In the genomic region with DNA sequence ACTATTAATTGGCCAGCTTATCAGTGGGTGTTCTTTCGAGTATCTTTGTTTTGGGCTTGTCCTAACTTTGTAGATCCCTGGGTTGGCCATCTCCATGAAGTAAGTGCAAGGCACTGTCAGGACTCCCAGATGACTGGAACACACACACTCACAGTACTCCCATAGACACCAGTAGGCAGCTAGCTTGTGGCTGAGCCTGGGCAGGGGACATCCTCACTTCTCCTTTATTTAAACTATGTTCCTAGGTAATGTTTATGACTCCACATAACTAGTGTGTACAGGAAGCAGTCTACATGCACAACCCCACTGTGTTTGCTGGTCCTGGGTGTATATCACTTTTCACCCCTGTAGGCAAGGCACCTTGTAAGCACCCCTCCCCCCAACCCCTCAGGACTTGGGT, we compare ENCODE assay signal across 7 mouse cellular contexts. TPM values are rescaled to one million over a fixed set of nuclear protein-coding genes. Genes with fewer than 3 reads are reported as not detected.
DNase-seq lines count a peak whose midpoint lies in the region; ATAC-seq lines count a peak whose summit lies in the region.

No protein-coding gene starts in this region.

- no peaks in the 10 kb centered on the region for H3K9me3 ChIP-seq in lung, embryonic 16.5 days (ENCODE audit: control insufficient read depth, low read length)
- H3K9me3 ChIP-seq in forebrain, embryonic 16.5 days (ENCODE audit: control insufficient read depth, low read length): no peaks in the 10 kb centered on the region
- no peaks in the 10 kb centered on the region for H3K9me3 ChIP-seq in liver, embryonic 12.5 days (replicated peaks)
- H3K9me3 ChIP-seq in stomach, embryonic 16.5 days (replicated peaks; ENCODE audit: control insufficient read depth, low read length): no peaks in the 10 kb centered on the region

- H3K9ac ChIP-seq in lung, embryonic 16.5 days (ENCODE audit: low read length): peak overlapping the region; percentile 57
- H3K9ac ChIP-seq in forebrain, embryonic 16.5 days (replicated peaks; ENCODE audit: low read depth, low read length): peak overlapping the region; percentile 67
- no peak overlapping the region for H3K9ac ChIP-seq in liver, embryonic 12.5 days
- H3K9ac ChIP-seq in stomach, embryonic 16.5 days (ENCODE audit: low read length): peak overlapping the region; percentile 64

- H3K4me1 ChIP-seq in lung, embryonic 16.5 days (replicated peaks; ENCODE audit: control insufficient read depth, insufficient read depth, low read length): peaks cover 3% of the 10 kb centered on the region; the same call in 1 of the 2 replicates
- H3K4me1 ChIP-seq in forebrain, embryonic 16.5 days (replicated peaks; ENCODE audit: control insufficient read depth, insufficient read depth, low read length): peaks cover 6% of the 10 kb centered on the region
- no peaks in the 10 kb centered on the region for H3K4me1 ChIP-seq in liver, embryonic 12.5 days
- no peaks in the 10 kb centered on the region for H3K4me1 ChIP-seq in stomach, embryonic 16.5 days (ENCODE audit: control insufficient read depth, insufficient read depth, low read length)

- no peaks in the 10 kb centered on the region for H3K27me3 ChIP-seq in lung, embryonic 16.5 days (ENCODE audit: control insufficient read depth, insufficient read depth, low read depth, low read length)
- H3K27me3 ChIP-seq in forebrain, embryonic 16.5 days (replicated peaks; ENCODE audit: control insufficient read depth, insufficient read depth, low read length): no peaks in the 10 kb centered on the region
- H3K27me3 ChIP-seq in liver, embryonic 12.5 days (replicated peaks): peaks cover 17% of the 10 kb centered on the region
- no peaks in the 10 kb centered on the region for H3K27me3 ChIP-seq in stomach, embryonic 16.5 days (ENCODE audit: control insufficient read depth, insufficient read depth, low read length)

- no peak for DNase-seq in lung, postnatal 14 days
- no peak for DNase-seq in adipocyte (ENCODE audit: low spot score)
- DNase-seq in right cerebral cortex, postnatal 14 days: no peak

- peak overlapping the region; percentile 69 for H3K4me3 ChIP-seq in lung, embryonic 16.5 days (ENCODE audit: low read length)
- peak overlapping the region; percentile 63 for H3K4me3 ChIP-seq in forebrain, embryonic 16.5 days (replicated peaks; ENCODE audit: low read length)
- H3K4me3 ChIP-seq in liver, embryonic 12.5 days: 0 out of 2 replicates have a peak overlapping the region, but pooled peaks have one; percentile 52
- peak overlapping the region; percentile 63 for H3K4me3 ChIP-seq in stomach, embryonic 16.5 days (replicated peaks; ENCODE audit: low read length)

- peak overlapping the region; percentile 79 for H3K27ac ChIP-seq in lung, embryonic 16.5 days (ENCODE audit: low read length)
- H3K27ac ChIP-seq in forebrain, embryonic 16.5 days (ENCODE audit: low read length): peak overlapping the region; percentile 16; the same call in 1 of the 2 replicates
- no peak overlapping the region for H3K27ac ChIP-seq in liver, embryonic 12.5 days
- peak overlapping the region; percentile 42; the same call in 1 of the 2 replicates for H3K27ac ChIP-seq in stomach, embryonic 16.5 days (ENCODE audit: low read length)

- WGBS in lung, embryonic 16.5 days: 36% methylated on average over 1 of the region's 1 CpGs
- 42% methylated on average over 1 of the region's 1 CpGs for WGBS in forebrain, embryonic 16.5 days
- 26% methylated on average over 1 of the region's 1 CpGs for WGBS in liver, embryonic 12.5 days (ENCODE audit: insufficient replicate concordance)
- WGBS in stomach, embryonic 16.5 days: 59% methylated on average over 1 of the region's 1 CpGs

- ATAC-seq in lung, embryonic 16.5 days (ENCODE audit: low read depth): no peak
- ATAC-seq in forebrain, embryonic 16.5 days: no peak
- 0 out of 2 replicates have a peak, but pooled peaks have one; percentile 13 for ATAC-seq in liver, embryonic 12.5 days
- no peak; the same call in 1 of the 2 replicates for ATAC-seq in stomach, embryonic 16.5 days (ENCODE audit: insufficient read depth, low FRiP score)

- peak overlapping the region; percentile 52 for H3K4me2 ChIP-seq in lung, embryonic 16.5 days (ENCODE audit: low read depth, low read length)
- peak overlapping the region; percentile 70 for H3K4me2 ChIP-seq in forebrain, embryonic 16.5 days (ENCODE audit: low read length)
- peak overlapping the region; percentile 73 for H3K4me2 ChIP-seq in liver, embryonic 12.5 days
- H3K4me2 ChIP-seq in stomach, embryonic 16.5 days (ENCODE audit: low read depth, low read length): peak overlapping the region; percentile 52

- no peaks in the 10 kb centered on the region for H3K36me3 ChIP-seq in lung, embryonic 16.5 days (ENCODE audit: control insufficient read depth, insufficient read depth, low read length)
- no peaks in the 10 kb centered on the region for H3K36me3 ChIP-seq in forebrain, embryonic 16.5 days (ENCODE audit: control insufficient read depth, insufficient read depth)
- H3K36me3 ChIP-seq in liver, embryonic 12.5 days: no peaks in the 10 kb centered on the region
- H3K36me3 ChIP-seq in stomach, embryonic 16.5 days (ENCODE audit: control insufficient read depth, insufficient read depth, low read length): no peaks in the 10 kb centered on the region

RNA-seq across cellular contexts. Expression of a gene that starts 0.5 kb away (rescaled TPM):
- polyA plus RNA-seq in lung, embryonic 16.5 days (2015; fragmentation: Nextera tagmentation; extraction: Ambion mirVana): 7.5 and 8.3 TPM in 2 replicates
- polyA plus RNA-seq in forebrain, embryonic 16.5 days (2015; fragmentation: Nextera tagmentation; extraction: Ambion mirVana): 1.1 and 1.6 TPM in 2 replicates
- 0.94 and 1.2 TPM in 2 replicates for polyA plus RNA-seq in liver, embryonic 12.5 days (2016; fragmentation: Nextera tagmentation; extraction: Ambion mirVana)
- polyA plus RNA-seq in stomach, embryonic 16.5 days (2015; fragmentation: Nextera tagmentation; extraction: Ambion mirVana): 3.0 TPM in 2 replicates
